Mouse (Mus musculus): ENCODE data around the gene Enox1.

DNA sequence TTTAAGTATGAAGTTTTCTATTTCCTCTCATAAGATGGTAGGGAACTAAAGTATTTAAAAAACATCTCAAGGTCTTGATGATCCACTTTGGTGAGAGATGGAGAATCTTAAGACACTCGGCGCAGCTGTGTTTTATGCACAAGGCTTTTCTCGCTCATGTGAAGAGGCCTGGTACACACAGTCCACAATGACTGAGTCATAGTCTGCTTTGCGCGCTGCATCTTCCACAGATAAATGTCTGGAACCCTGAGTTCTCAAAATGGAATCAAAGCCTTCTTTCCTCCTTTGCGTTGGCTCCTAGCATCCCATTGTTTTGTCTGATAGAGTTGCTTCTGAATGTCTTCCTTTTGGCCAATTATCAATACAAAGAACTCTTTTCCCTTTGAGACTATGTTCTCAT lies 119.0 kb downstream of the Enox1 start:
- no peak for TF ChIP-seq POLR2A (IDR thresholded peaks at IDR 0.05; ENCODE audit: borderline replicate concordance, control insufficient read depth, low read depth, low read length)
- TF ChIP-seq CTCF (IDR thresholded peaks at IDR 0.05; ENCODE audit: control insufficient read depth, insufficient read depth, low read length), result no peak
